Mouse (Mus musculus) leukemia stem cell, adult 10-12 weeks (primary cell): ENCODE measurements around the gene Ago1. TPM values are rescaled to one million over a fixed set of nuclear protein-coding genes. Genes with fewer than 3 reads are reported as not detected.

Experiments
- polyA plus RNA-seq: library from polyadenylated mRNA; stranded (reverse); fragments of >175 nt; gene quantifications from 2 replicates; pipeline ENCODE4 v1.2.3, GENCODE M21; 2012; ENCODE audit warnings: low replicate concordance

Ago1 gene
- polyA plus RNA-seq = 4.0 and 9.3 TPM in 2 replicates

DNA sequence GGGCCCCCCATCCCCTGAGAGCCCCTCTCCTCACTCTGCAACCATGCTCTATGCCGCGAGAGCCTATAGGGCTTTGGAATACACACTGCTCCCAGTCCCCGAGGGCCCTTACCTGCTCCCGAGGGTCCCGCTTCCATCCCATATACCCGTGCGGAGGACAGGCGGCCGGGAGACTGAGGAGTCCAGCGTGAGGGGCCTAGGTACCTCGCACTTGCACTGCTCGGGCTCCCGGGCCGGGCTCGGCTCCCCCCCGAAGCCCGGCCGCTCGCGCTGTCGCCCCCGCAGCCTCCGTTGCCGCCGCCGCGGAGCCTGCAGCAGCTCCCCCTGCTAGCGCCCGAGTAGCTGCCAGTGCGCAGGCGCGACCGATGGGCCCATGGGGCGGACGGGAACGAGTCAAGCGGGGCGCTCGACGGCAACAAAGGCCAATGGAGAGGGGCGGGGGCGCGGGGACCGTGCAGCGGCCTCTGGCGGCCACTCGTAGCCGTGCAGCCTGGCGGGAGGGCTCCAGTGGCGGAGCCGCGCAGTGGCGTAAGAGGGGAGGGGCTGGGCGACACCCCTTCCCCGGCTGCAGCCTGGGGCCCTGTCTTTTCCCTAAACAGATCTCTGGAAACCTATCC is at the start of gene Ago1:
Gene Ago1 (minus strand): TSS at position 299 of the 617 bp plus-strand sequence.

DNA sequence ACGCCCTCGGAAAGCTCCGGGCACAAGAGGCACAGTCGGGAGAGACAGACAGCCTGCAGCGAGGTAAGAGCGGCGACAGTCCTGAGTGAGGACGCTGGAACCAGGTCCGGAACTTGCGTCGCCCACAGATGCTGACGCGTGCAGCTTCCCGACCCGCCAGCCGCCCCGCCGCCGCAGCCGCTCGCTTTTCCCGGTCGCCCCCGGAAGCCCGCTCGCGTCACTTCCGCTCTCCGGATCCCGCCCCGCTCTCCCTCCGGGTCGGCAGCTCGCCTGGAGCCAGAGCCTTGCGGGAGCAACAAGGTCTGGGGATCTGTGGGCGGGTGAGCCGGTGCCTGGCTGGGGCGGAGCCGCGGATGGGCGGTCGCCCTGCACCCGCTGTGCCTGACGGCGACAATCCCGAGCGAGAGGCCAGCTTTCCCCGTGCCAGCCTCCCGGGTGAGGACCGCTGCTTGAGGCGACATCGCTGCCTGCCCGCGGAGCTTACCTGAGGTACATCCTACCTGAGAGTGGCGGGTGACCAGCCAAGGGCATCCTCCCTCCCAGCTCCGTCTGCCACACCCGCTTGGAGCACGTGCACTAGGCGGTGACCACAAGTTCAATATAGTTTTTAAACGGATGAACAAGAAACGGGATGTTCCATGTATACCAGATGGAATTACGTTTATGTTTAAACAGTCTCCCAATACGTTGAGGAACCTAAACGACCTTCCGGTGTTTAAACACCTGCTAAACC is 38.9 kb downstream of the Ago1 start, which contains the start of gene Ago3:
Gene Ago3 (minus strand): TSS at position 210 of the 733 bp plus-strand sequence.

Other genes with a start within 250 kb of the Ago1 start
- gene Map7d1, start 212.2 kb downstream of the Ago1 start, polyA plus RNA-seq = 78.1 and 183 TPM in 2 replicates
- 15.2 and 15.3 TPM in 2 replicates for gene Trappc3, start 206.3 kb downstream of the Ago1 start, polyA plus RNA-seq
- 0.09 and 0.26 TPM in 2 replicates for gene Col8a2, start 181.8 kb downstream of the Ago1 start, polyA plus RNA-seq
- 37.0 and 51.8 TPM in 2 replicates for gene Adprhl2, start 146.9 kb downstream of the Ago1 start, polyA plus RNA-seq
- not detected in 2 replicates for gene Tekt2, start 142.9 kb downstream of the Ago1 start, polyA plus RNA-seq
- gene Ago3, start 39.0 kb downstream of the Ago1 start, polyA plus RNA-seq = 2.7 and 11.1 TPM in 2 replicates
- 0.18 and 0.22 TPM in 2 replicates for gene Ago4, start 64.9 kb upstream of the Ago1 start, polyA plus RNA-seq
- gene Clspn, start 88.4 kb upstream of the Ago1 start, polyA plus RNA-seq = 1.8 and 7.6 TPM in 2 replicates
- 0.61 and 1.3 TPM in 2 replicates for gene 5730409E04Rik, start 141.2 kb upstream of the Ago1 start, polyA plus RNA-seq
- 7.3 and 109 TPM in 2 replicates for gene Psmb2, start 209.0 kb upstream of the Ago1 start, polyA plus RNA-seq